Mouse (Mus musculus): ENCODE data around the gene Cpne5. TPM values are rescaled to one million over a fixed set of nuclear protein-coding genes. Genes with fewer than 3 reads are reported as not detected.
"Not testable (repeated sequence)": the region's sequence is repeated elsewhere in the genome, so short reads cannot be mapped to it uniquely, and the experiment has no call there.

The Cpne5 gene
- total and polyA plus RNA-seq, 2 experiments: not detected

GRCm38 (mm10) chr17:29118057-29118456, 119.9 kb downstream of the Cpne5 start:
- Histone ChIP-seq H3K4me1 (ENCODE audit: control insufficient read depth, insufficient read depth, low read length) (peaks cover 10% of the 10 kb centered on the region), H3K27me3 (ENCODE audit: control insufficient read depth, insufficient read depth, low read length) (no peaks in the 10 kb centered on the region), H3K36me3 (ENCODE audit: control insufficient read depth, insufficient read depth, low read length) (no peaks in the 10 kb centered on the region), H3K27ac (replicated peaks; ENCODE audit: insufficient read depth, low read depth, low read length) (no peak overlapping the region), H3K79me2 (ENCODE audit: control insufficient read depth, insufficient read depth, low read length) (no peaks in the 10 kb centered on the region), H3K9ac (ENCODE audit: low read depth, low read length) (no peak overlapping the region), H3K4me3 (ENCODE audit: insufficient read depth, low read depth, low read length) (no peak overlapping the region)
- no peak for TF ChIP-seq POLR2A (IDR thresholded peaks at IDR 0.05; ENCODE audit: extremely low read depth, insufficient read depth, low read length)
- no peak for TF ChIP-seq CTCF (IDR thresholded peaks at IDR 0.05; ENCODE audit: low read depth, low read length)
- 68% methylated on average over 5 of the region's 5 CpGs for WGBS
- DNase-seq (ENCODE audit: extremely low read depth, low read depth, low spot score): no peak

- Histone ChIP-seq H3K4me1 (ENCODE audit: control insufficient read depth, insufficient read depth, low read length) (peaks cover 6% of the 10 kb centered on the region; the same call in 1 of the 2 replicates), H3K4me3 (ENCODE audit: insufficient read depth, low read depth, low read length) (no peak overlapping the region), H3K27ac (replicated peaks; ENCODE audit: insufficient read depth, low read depth, low read length) (no peak overlapping the region), H3K27me3 (ENCODE audit: control insufficient read depth, insufficient read depth, low read length) (no peaks in the 10 kb centered on the region), H3K79me2 (ENCODE audit: control insufficient read depth, insufficient read depth, low read length) (no peaks in the 10 kb centered on the region), H3K9ac (ENCODE audit: low read depth, low read length) (no peak overlapping the region), H3K36me3 (ENCODE audit: control insufficient read depth, insufficient read depth, low read length) (no peaks in the 10 kb centered on the region)
- TF ChIP-seq CTCF (IDR thresholded peaks at IDR 0.05; ENCODE audit: low read depth, low read length): no peak
- TF ChIP-seq POLR2A (IDR thresholded peaks at IDR 0.05; ENCODE audit: extremely low read depth, insufficient read depth, low read length): no peak
- no peak for DNase-seq (ENCODE audit: extremely low read depth, low read depth, low spot score)
- 74% methylated on average over 8 of the region's 8 CpGs for WGBS
Observed at GRCm38 (mm10) chr17:29117006-29117648, 120.8 kb downstream of the Cpne5 start.

DNA sequence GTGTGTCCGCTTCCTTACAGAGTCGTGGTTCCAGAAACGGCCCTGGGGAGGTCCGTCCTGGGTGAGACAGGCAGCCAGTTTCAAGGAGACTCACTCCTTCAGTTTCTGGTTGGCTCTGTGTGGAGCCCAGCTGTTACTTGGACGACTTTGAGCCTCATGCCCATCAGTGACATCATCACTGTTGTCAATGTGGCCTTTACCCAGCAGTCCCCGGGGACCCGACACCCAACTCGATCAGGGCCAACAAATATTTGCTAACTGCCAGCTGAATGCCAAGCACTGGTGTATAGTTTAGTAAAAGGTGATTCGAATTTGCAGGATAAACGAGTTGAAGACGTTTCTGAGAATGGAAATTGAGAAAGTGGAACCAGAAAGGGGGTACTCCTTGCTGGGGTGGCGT, 121.9 kb downstream of the Cpne5 start:
- TF ChIP-seq POLR2A (IDR thresholded peaks at IDR 0.05; ENCODE audit: extremely low read depth, insufficient read depth, low read length) (no peak), CTCF (IDR thresholded peaks at IDR 0.05; ENCODE audit: low read depth, low read length) (no peak)
- Histone ChIP-seq H3K79me2 (ENCODE audit: control insufficient read depth, insufficient read depth, low read length) (no peaks in the 10 kb centered on the region), H3K27ac (replicated peaks; ENCODE audit: insufficient read depth, low read depth, low read length) (no peak overlapping the region), H3K27me3 (ENCODE audit: control insufficient read depth, insufficient read depth, low read length) (no peaks in the 10 kb centered on the region), H3K4me1 (ENCODE audit: control insufficient read depth, insufficient read depth, low read length) (peaks cover 6% of the 10 kb centered on the region; the same call in 1 of the 2 replicates), H3K36me3 (ENCODE audit: control insufficient read depth, insufficient read depth, low read length) (no peaks in the 10 kb centered on the region), H3K4me3 (ENCODE audit: insufficient read depth, low read depth, low read length) (no peak overlapping the region), H3K9ac (ENCODE audit: low read depth, low read length) (0 out of 2 replicates have a peak overlapping the region, but pooled peaks have one; percentile 17)
- peak; percentile 89 for DNase-seq (ENCODE audit: extremely low read depth, low read depth, low spot score)
- 23% methylated on average over 12 of the region's 12 CpGs for WGBS

GRCm38 (mm10) chr17:29113591-29114352, 124.2 kb downstream of the Cpne5 start, which contains the start of gene Rab44:
TSS of gene Rab44 (plus strand) at chr17:29114145.
- H3K27me3 ChIP-seq (ENCODE audit: control insufficient read depth, insufficient read depth, low read length): no peaks in the 10 kb centered on the region
- no peak for TF ChIP-seq CTCF (IDR thresholded peaks at IDR 0.05; ENCODE audit: low read depth, low read length)
- TF ChIP-seq POLR2A (IDR thresholded peaks at IDR 0.05; ENCODE audit: extremely low read depth, insufficient read depth, low read length): no peak
- no peak for DNase-seq (ENCODE audit: extremely low read depth, low read depth, low spot score)
- WGBS: 62% methylated on average over 13 of the region's 13 CpGs
- no peak within 1 kb of the TSS for H3K27ac ChIP-seq (replicated peaks; ENCODE audit: insufficient read depth, low read depth, low read length)
- H3K79me2 ChIP-seq (ENCODE audit: control insufficient read depth, insufficient read depth, low read length): no peaks in the 10 kb centered on the region
- no peaks in the 10 kb centered on the region for H3K36me3 ChIP-seq (ENCODE audit: control insufficient read depth, insufficient read depth, low read length)
- no peak within 1 kb of the TSS for H3K9ac ChIP-seq (ENCODE audit: low read depth, low read length)
- H3K4me1 ChIP-seq (ENCODE audit: control insufficient read depth, insufficient read depth, low read length): peaks cover 6% of the 10 kb centered on the region; the same call in 1 of the 2 replicates
- no peak within 1 kb of the TSS for H3K4me3 ChIP-seq (ENCODE audit: insufficient read depth, low read depth, low read length)

DNA sequence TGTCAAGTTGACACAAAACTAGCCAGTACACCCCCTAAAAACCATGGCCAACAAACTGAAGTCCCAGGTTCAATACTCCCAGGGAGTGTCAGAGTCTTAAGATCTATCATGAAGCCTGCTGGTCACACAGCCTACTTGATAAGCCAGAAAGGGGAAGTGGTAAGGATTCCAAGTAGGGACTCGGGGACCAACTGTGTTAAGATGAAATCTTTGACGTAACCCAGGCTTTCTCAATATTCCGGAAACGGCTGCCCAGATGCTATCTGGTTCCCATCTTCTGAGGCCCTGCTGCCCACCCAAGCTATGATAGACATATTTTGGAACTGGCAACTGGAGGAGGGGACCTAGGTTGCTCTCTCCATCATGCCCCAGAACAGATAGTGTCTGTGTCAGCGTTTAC, 126.6 kb downstream of the Cpne5 start:
- 80% methylated on average over 5 of the region's 5 CpGs for WGBS
- Histone ChIP-seq H3K4me1 (ENCODE audit: control insufficient read depth, insufficient read depth, low read length) (peaks cover 6% of the 10 kb centered on the region; the same call in 1 of the 2 replicates), H3K27ac (replicated peaks; ENCODE audit: insufficient read depth, low read depth, low read length) (no peak overlapping the region)

DNA sequence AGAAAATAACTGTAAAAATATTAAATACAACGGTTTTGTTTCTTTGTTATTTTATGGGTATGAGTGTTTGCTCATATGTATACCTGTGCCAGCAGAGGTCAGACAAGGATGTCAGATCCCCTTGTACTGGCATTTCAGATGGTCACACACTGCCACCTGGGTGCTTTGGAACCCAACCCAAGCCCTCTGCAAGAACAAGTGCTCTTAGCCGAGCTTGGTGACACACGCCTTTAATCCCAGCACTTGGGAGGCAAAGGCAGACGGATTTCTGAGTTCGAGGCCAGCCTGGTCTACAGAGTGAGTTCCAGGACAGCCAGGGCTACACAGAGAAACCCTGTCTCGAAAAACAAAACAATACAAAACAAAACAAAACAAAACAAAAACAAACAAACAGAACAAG, 127.6 kb downstream of the Cpne5 start:
- DNase-seq (ENCODE audit: extremely low read depth, low read depth, low spot score); H3K4me1 ChIP-seq (ENCODE audit: control insufficient read depth, insufficient read depth, low read length); H3K4me3 ChIP-seq (ENCODE audit: insufficient read depth, low read depth, low read length); H3K36me3 ChIP-seq (ENCODE audit: control insufficient read depth, insufficient read depth, low read length); H3K27me3 ChIP-seq (ENCODE audit: control insufficient read depth, insufficient read depth, low read length); H3K27ac ChIP-seq (replicated peaks; ENCODE audit: insufficient read depth, low read depth, low read length); H3K9ac ChIP-seq (ENCODE audit: low read depth, low read length); H3K79me2 ChIP-seq (ENCODE audit: control insufficient read depth, insufficient read depth, low read length): not testable (repeated sequence)
- WGBS: 90% methylated on average over 6 of the region's 6 CpGs

More for the DNA sequence above, 126.6 kb downstream of the Cpne5 start:
- DNase-seq (ENCODE audit: extremely low read depth, low read depth, low spot score): no peak
- no peaks in the 10 kb centered on the region for H3K27me3 ChIP-seq (ENCODE audit: control insufficient read depth, insufficient read depth, low read length)
- no peaks in the 10 kb centered on the region for H3K79me2 ChIP-seq (ENCODE audit: control insufficient read depth, insufficient read depth, low read length)
- no peaks in the 10 kb centered on the region for H3K36me3 ChIP-seq (ENCODE audit: control insufficient read depth, insufficient read depth, low read length)
- no peak overlapping the region for H3K4me3 ChIP-seq (ENCODE audit: insufficient read depth, low read depth, low read length)
- no peak overlapping the region for H3K9ac ChIP-seq (ENCODE audit: low read depth, low read length)
- TF ChIP-seq CTCF (IDR thresholded peaks at IDR 0.05; ENCODE audit: low read depth, low read length): no peak
- no peak for TF ChIP-seq POLR2A (IDR thresholded peaks at IDR 0.05; ENCODE audit: extremely low read depth, insufficient read depth, low read length)

Other genes starting within 250 kb of the Cpne5 start
- 45.8 and 52.2 TPM in 2 replicates for gene Stk38, start 230.2 kb downstream of the Cpne5 start, total RNA-seq (2014; rRNA removed)
- gene Stk38, start 230.2 kb downstream of the Cpne5 start, polyA plus RNA-seq (2012; rRNA removed): 52.0 and 54.4 TPM in 2 replicates
- 41.4 and 47.3 TPM in 2 replicates for gene Srsf3, start 205.5 kb downstream of the Cpne5 start, total RNA-seq (2014; rRNA removed)
- gene Srsf3, start 205.5 kb downstream of the Cpne5 start, polyA plus RNA-seq (2012; rRNA removed): 26.6 and 40.1 TPM in 2 replicates
- gene Cdkn1a, start 147.2 kb downstream of the Cpne5 start, total RNA-seq (2014; rRNA removed): 0.37 and 0.60 TPM in 2 replicates
- gene Cdkn1a, start 147.2 kb downstream of the Cpne5 start, polyA plus RNA-seq (2012; rRNA removed): 6.9 and 9.3 TPM in 2 replicates
- 0.07 TPM in 1 of 2 replicates, not detected in the other for gene Rab44, start 124.0 kb downstream of the Cpne5 start, total RNA-seq (2014; rRNA removed)
- 0.15 TPM in 1 of 2 replicates, not detected in the other for gene Rab44, start 124.0 kb downstream of the Cpne5 start, polyA plus RNA-seq (2012; rRNA removed)
- gene Ppil1, start 26.0 kb upstream of the Cpne5 start, total RNA-seq (2014; rRNA removed): 14.7 and 17.1 TPM in 2 replicates
- 10.4 and 14.1 TPM in 2 replicates for gene Ppil1, start 26.0 kb upstream of the Cpne5 start, polyA plus RNA-seq (2012; rRNA removed)
- gene BC004004, start 30.6 kb upstream of the Cpne5 start, total RNA-seq (2014; rRNA removed): 85.9 and 94.0 TPM in 2 replicates
- gene BC004004, start 30.6 kb upstream of the Cpne5 start, polyA plus RNA-seq (2012; rRNA removed): 113 and 114 TPM in 2 replicates
- 0.13 and 0.28 TPM in 2 replicates for gene Pi16, start 79.5 kb upstream of the Cpne5 start, total RNA-seq (2014; rRNA removed)
- gene Pi16, start 79.5 kb upstream of the Cpne5 start, polyA plus RNA-seq (2012; rRNA removed): 0.07 and 0.10 TPM in 2 replicates
- gene Mtch1, start 109.8 kb upstream of the Cpne5 start, total RNA-seq (2014; rRNA removed): 82.7 and 93.8 TPM in 2 replicates
- gene Mtch1, start 109.8 kb upstream of the Cpne5 start, polyA plus RNA-seq (2012; rRNA removed): 136 and 143 TPM in 2 replicates
- 7.6 and 8.9 TPM in 2 replicates for gene Fgd2, start 122.7 kb upstream of the Cpne5 start, total RNA-seq (2014; rRNA removed)
- gene Fgd2, start 122.7 kb upstream of the Cpne5 start, polyA plus RNA-seq (2012; rRNA removed): 4.0 and 8.8 TPM in 2 replicates

Data from liver, adult 2 months (tissue).